Mouse (Mus musculus) myocyte (in vitro differentiated cells): ENCODE data around the gene Tcam1. TPM values are rescaled to one million over a fixed set of nuclear protein-coding genes. Genes with fewer than 3 reads are reported as not detected.

Experiments used
- H3K27me3 ChIP-seq: one replicate; pipeline ENCODE4 v1.6.1; 2011; ENCODE audit not compliant: control insufficient read depth, insufficient read depth, insufficient read length
- H3K36me3 ChIP-seq: one replicate; pipeline ENCODE4 v1.6.1; 2011; ENCODE audit not compliant: control insufficient read depth, insufficient read depth
- H3K4me2 ChIP-seq: one replicate; pipeline ENCODE4 v1.6.1; 2011; ENCODE audit warnings: low read depth, control low read depth
- H3K4me3 ChIP-seq: one replicate; pipeline ENCODE4 v1.5.1; 2011; ENCODE audit warnings: mild to moderate bottlenecking, control low read depth, moderate library complexity
- H3K79me2 ChIP-seq: one replicate; pipeline ENCODE4 v1.6.1; 2011; ENCODE audit not compliant: control insufficient read depth, insufficient read depth
- H3ac ChIP-seq: one replicate; pipeline ENCODE4 v1.6.1; 2011; ENCODE audit not compliant: control insufficient read depth, insufficient read length
- CEBPB ChIP-seq: IDR thresholded peaks from 2 replicates; pipeline ENCODE4 v1.6.1; 2011; ENCODE audit warnings: mild to moderate bottlenecking, moderate library complexity; ENCODE audit not compliant: poor library complexity, insufficient read depth, severe bottlenecking
- E2F4 ChIP-seq: IDR thresholded peaks from one replicate; pipeline ENCODE4 v1.6.1; 2011; ENCODE audit warnings: mild to moderate bottlenecking, control low read depth, moderate library complexity; ENCODE audit not compliant: insufficient read depth
- MAX ChIP-seq: IDR thresholded peaks from one replicate; pipeline ENCODE4 v1.6.1; 2011; ENCODE audit warnings: low read depth, mild to moderate bottlenecking, control low read depth
- MYOD1 ChIP-seq, 3 experiments: IDR thresholded peaks; one replicate each; pipeline ENCODE4 v1.6.1; 2011; ENCODE audit warnings: control low read depth in 2 of 3, low read depth in 2 of 3, mild to moderate bottlenecking in 2 of 3, moderate library complexity in 1 of 3; ENCODE audit not compliant: insufficient read length in 2 of 3, control insufficient read depth in 1 of 3
- MYOG ChIP-seq, 3 experiments: IDR thresholded peaks; one replicate each; pipeline ENCODE4 v1.6.1; 2011; ENCODE audit warnings: control low read depth in 2 of 3, low read depth in 2 of 3, mild to moderate bottlenecking in 2 of 3; ENCODE audit not compliant: insufficient read length in 2 of 3, control insufficient read depth in 1 of 3, insufficient read depth in 1 of 3
- POLR2A ChIP-seq: IDR thresholded peaks from one replicate; pipeline ENCODE4 v1.6.1; 2011; ENCODE audit warnings: low read depth, mild to moderate bottlenecking, control low read depth, moderate library complexity; ENCODE audit not compliant: insufficient read length
- POLR2AphosphoS2 ChIP-seq: IDR thresholded peaks from one replicate; pipeline ENCODE4 v1.6.1; 2011; ENCODE audit warnings: low read depth, control low read depth; ENCODE audit not compliant: insufficient read length
- REST ChIP-seq: IDR thresholded peaks from one replicate; pipeline ENCODE4 v1.6.1; 2011; ENCODE audit warnings: mild to moderate bottlenecking, control low read depth, moderate library complexity; ENCODE audit not compliant: insufficient read depth, insufficient read length
- SRF ChIP-seq: IDR thresholded peaks from one replicate; pipeline ENCODE4 v1.6.1; 2011; ENCODE audit warnings: low read depth; ENCODE audit not compliant: control insufficient read depth, insufficient read length
- TCF12 ChIP-seq: IDR thresholded peaks from one replicate; pipeline ENCODE4 v1.6.1; 2011; ENCODE audit warnings: mild to moderate bottlenecking, control low read depth; ENCODE audit not compliant: poor library complexity, insufficient read depth, severe bottlenecking
- TCF3 ChIP-seq: IDR thresholded peaks from one replicate; pipeline ENCODE4 v1.6.1; 2011; ENCODE audit warnings: low read depth, control low read depth; ENCODE audit not compliant: insufficient read length
- USF1 ChIP-seq: IDR thresholded peaks from one replicate; pipeline ENCODE4 v1.6.1; 2011; ENCODE audit warnings: low read depth, mild to moderate bottlenecking, control low read depth, moderate library complexity
- polyA plus RNA-seq: library from polyadenylated mRNA; unstranded; fragments of >200 nt; fragmentation: generic; extraction: Trizol; gene quantifications from one replicate; pipeline ENCODE4 v1.2.1, GENCODE M21; 2012; ENCODE audit warnings: missing spikeins

Gene Tcam1
- polyA plus RNA-seq, 1 experiment: 0.11 TPM

DNA sequence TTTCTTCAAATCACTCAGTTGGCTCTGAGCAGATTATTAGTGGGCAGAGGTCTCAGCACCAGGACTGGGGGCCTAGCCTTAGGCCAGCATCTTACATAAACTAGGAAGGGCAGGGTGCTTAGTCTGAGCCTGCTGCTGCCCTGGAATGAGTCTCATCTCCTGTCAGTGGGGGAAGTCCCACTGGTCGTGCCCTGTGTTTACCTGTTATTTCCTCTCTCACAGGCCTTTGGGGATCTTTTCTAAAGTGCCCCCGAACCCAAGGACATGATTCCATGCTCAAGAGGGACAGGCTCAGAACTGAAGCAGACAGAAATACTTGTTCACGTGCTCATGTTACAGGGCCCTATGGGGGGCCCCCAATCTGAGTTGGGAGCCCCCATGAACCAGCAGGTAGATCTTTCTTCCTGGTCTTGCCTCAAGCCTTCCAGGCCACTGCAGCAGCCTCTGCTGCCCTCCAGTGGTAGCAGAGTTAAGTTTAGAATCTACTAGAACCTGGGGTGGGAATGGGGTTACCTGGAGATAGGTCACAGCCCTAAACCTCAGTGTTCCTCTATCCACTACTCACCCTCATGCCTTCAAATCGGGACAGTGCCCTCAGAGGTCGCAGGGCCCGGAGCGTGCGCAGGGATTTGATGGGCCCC, 49.2 kb downstream of the Tcam1 start:
- Histone ChIP-seq H3K79me2 (no peaks in the 10 kb centered on the region), H3K36me3 (no peaks in the 10 kb centered on the region), H3K4me2 (no peak overlapping the region), H3ac (no peak overlapping the region), H3K4me3 (no peak overlapping the region), H3K27me3 (peaks cover 22% of the 10 kb centered on the region)
- TF ChIP-seq TCF3 (no peak), SRF (no peak), POLR2A (no peak), E2F4 (no peak), TCF12 (no peak), MYOD1 (IDR thresholded peaks at IDR 0.05; ENCODE audit: control insufficient read depth in 1 of 3, insufficient read length in 2 of 3, low read depth in 2 of 3) (no peak), USF1 (no peak), REST (no peak), POLR2AphosphoS2 (no peak), MYOG (IDR thresholded peaks at IDR 0.05; ENCODE audit: control insufficient read depth in 1 of 3, insufficient read depth in 1 of 3, insufficient read length in 2 of 3, low read depth in 2 of 3) (no peak), CEBPB (no peak), MAX (no peak)

DNA sequence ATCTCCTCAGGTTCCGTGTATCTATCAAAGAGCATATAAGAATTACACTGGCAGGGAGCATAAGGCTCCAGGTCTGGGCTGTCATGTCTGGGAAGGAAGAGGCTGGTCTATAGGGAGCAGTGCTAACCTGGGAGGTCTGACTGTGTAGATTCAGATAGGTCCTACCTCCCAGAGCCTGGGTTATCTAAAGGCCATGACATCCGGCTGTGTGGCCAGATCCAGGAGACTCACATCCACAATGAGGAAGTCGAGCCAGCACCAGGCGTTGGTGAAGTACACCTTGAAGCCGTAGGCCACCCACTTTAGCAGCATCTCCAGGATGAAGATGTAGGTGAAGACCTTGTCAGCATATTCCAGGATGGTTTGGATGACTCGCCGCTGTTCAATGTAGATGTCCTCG, 50.0 kb downstream of the Tcam1 start:
- H3K4me2 ChIP-seq: no peak overlapping the region
- no peaks in the 10 kb centered on the region for H3K36me3 ChIP-seq
- no peak for TF ChIP-seq USF1
- no peak for TF ChIP-seq TCF3
- TF ChIP-seq MYOG (IDR thresholded peaks at IDR 0.05; ENCODE audit: control insufficient read depth in 1 of 3, insufficient read depth in 1 of 3, insufficient read length in 2 of 3, low read depth in 2 of 3): no peak
- no peak for TF ChIP-seq POLR2AphosphoS2
- H3K79me2 ChIP-seq: no peaks in the 10 kb centered on the region
- H3K4me3 ChIP-seq: no peak overlapping the region
- no peak overlapping the region for H3ac ChIP-seq
- H3K27me3 ChIP-seq: peaks cover 17% of the 10 kb centered on the region

DNA sequence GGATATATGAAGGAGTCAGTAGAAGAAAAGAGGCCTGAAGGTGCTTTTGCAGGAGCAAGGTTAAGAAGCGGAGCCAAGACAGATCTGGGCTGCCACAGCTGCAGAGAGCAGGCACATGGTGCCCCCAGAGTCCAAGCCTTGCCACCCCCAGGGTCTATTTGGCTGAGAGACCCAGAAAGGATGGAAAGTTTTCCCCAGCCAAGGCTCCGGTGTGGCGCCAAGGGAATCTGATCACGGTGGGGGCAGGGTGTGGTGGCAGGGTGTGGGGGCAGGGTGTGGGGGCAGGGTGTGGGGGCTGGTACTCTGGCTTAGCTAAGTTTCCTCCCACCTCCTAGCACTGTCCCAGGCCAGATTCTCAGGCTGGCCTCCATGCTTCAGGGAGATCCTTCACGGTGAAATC, 52.0 kb downstream of the Tcam1 start:
- no peak for TF ChIP-seq REST
- TF ChIP-seq USF1: no peak
- TF ChIP-seq MAX: no peak
- TF ChIP-seq SRF: no peak
- no peak for TF ChIP-seq MYOG (IDR thresholded peaks at IDR 0.05; ENCODE audit: control insufficient read depth in 1 of 3, insufficient read depth in 1 of 3, insufficient read length in 2 of 3, low read depth in 2 of 3)
- no peak for TF ChIP-seq POLR2AphosphoS2
- no peak for TF ChIP-seq TCF3
- TF ChIP-seq CEBPB: no peak
- TF ChIP-seq POLR2A: no peak
- no peak for TF ChIP-seq TCF12
- no peak for TF ChIP-seq MYOD1 (IDR thresholded peaks at IDR 0.05; ENCODE audit: control insufficient read depth in 1 of 3, insufficient read length in 2 of 3, low read depth in 2 of 3)
- TF ChIP-seq E2F4: no peak
- no peak overlapping the region for H3K4me3 ChIP-seq
- H3K4me2 ChIP-seq: no peak overlapping the region
- H3K79me2 ChIP-seq: no peaks in the 10 kb centered on the region
- H3K27me3 ChIP-seq: peaks cover 8% of the 10 kb centered on the region
- H3K36me3 ChIP-seq: no peaks in the 10 kb centered on the region
- H3ac ChIP-seq: no peak overlapping the region

DNA sequence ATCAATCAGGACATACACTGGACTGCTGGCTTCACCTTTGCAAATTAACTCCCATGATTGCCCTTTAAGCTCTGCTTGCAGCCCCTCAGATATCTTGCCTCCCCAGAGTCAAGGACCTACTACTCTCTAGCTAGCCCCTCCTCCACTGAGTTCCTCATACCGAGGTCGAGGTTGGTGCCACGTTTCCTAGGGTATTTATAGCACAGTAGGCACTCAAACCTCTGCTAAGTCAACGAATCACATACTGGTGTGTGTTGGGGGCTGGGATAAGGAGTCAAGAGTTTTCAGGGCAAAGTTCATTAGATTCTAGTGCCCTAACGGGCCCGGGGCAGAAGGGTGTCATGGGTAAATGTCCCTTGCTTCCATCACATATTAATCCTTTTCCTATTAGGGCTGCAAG, 52.7 kb downstream of the Tcam1 start:
- peaks cover 2% of the 10 kb centered on the region for H3K27me3 ChIP-seq
- no peak overlapping the region for H3K4me3 ChIP-seq
- no peak for TF ChIP-seq TCF12
- TF ChIP-seq MYOG (IDR thresholded peaks at IDR 0.05; ENCODE audit: control insufficient read depth in 1 of 3, insufficient read depth in 1 of 3, insufficient read length in 2 of 3, low read depth in 2 of 3): no peak
- no peak for TF ChIP-seq REST
- TF ChIP-seq MYOD1 (IDR thresholded peaks at IDR 0.05; ENCODE audit: control insufficient read depth in 1 of 3, insufficient read length in 2 of 3, low read depth in 2 of 3): no peak
- TF ChIP-seq SRF: no peak
- TF ChIP-seq CEBPB: no peak
- no peak for TF ChIP-seq E2F4
- TF ChIP-seq MAX: no peak
- TF ChIP-seq USF1: no peak
- no peak for TF ChIP-seq TCF3
- no peak for TF ChIP-seq POLR2A
- no peak for TF ChIP-seq POLR2AphosphoS2
- H3ac ChIP-seq: no peak overlapping the region
- no peaks in the 10 kb centered on the region for H3K36me3 ChIP-seq
- peak overlapping the region; percentile 3 for H3K4me2 ChIP-seq
- H3K79me2 ChIP-seq: no peaks in the 10 kb centered on the region

DNA sequence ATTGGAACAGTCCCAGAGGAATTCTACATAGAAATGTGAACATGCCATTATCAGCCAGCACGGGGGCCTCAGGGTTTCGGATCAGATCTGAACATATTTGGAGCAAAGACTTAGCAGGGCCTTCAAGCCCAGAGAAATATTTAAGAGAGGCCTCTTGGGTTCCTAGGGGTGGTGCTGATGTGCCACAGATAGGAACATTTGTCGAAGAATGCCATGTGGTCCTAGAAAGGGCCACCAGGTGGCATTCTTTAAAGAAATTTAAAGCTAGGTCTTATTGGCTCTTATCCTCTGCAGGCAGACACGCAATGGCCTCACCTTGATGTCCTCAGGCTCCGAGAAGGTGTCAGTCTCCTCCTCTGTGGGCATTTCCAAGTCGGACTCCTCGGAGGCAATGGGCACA, 53.2 kb downstream of the Tcam1 start:
- H3K4me3 ChIP-seq: no peak overlapping the region
- no peaks in the 10 kb centered on the region for H3K27me3 ChIP-seq
- H3K79me2 ChIP-seq: no peaks in the 10 kb centered on the region
- no peaks in the 10 kb centered on the region for H3K36me3 ChIP-seq
- H3ac ChIP-seq: no peak overlapping the region
- TF ChIP-seq E2F4 (no peak), SRF (no peak), MAX (no peak), USF1 (no peak), CEBPB (no peak), TCF3 (no peak), MYOD1 (IDR thresholded peaks at IDR 0.05; ENCODE audit: control insufficient read depth in 1 of 3, insufficient read length in 2 of 3, low read depth in 2 of 3) (no peak), TCF12 (no peak), POLR2A (no peak), POLR2AphosphoS2 (no peak), REST (no peak), MYOG (IDR thresholded peaks at IDR 0.05; ENCODE audit: control insufficient read depth in 1 of 3, insufficient read depth in 1 of 3, insufficient read length in 2 of 3, low read depth in 2 of 3) (no peak)
- H3K4me2 ChIP-seq: no peak overlapping the region
